Mouse (Mus musculus) CH12.LX (cell line): ENCODE data around the gene Prickle2. TPM values are rescaled to one million over a fixed set of nuclear protein-coding genes. Genes with fewer than 3 reads are reported as not detected.

Experiments used
- DNase-seq: peaks from one replicate; pipeline ENCODE4 v3.0.0-alpha.2; 2013; ENCODE audit errors: extremely low read depth
- H3K27ac ChIP-seq: 2 replicates; pipeline ENCODE4 v1.5.1; 2012; ENCODE audit warnings: low read depth, mild to moderate bottlenecking, control low read depth, moderate library complexity; ENCODE audit not compliant: insufficient read depth
- H3K27me3 ChIP-seq: replicated peaks from 2 replicates; pipeline ENCODE3; 2012; ENCODE audit warnings: inconsistent platforms
- H3K36me3 ChIP-seq, 2 experiments: replicated peaks in 1 of 2; 2 replicates each; pipeline versions ENCODE3 to v1.6.1; 2012; ENCODE audit warnings: inconsistent platforms in 1 of 2, low read length in 1 of 2, mild to moderate bottlenecking in 1 of 2, mixed read lengths in 1 of 2, moderate library complexity in 1 of 2; ENCODE audit not compliant: control insufficient read depth in 1 of 2, insufficient read depth in 1 of 2
- H3K4me1 ChIP-seq, 2 experiments: 2 replicates each; pipeline ENCODE4 v1.6.1; 2012; ENCODE audit warnings: inconsistent platforms in 1 of 2, moderate library complexity in 1 of 2; ENCODE audit not compliant: insufficient read depth in 2 of 2, control insufficient read depth in 1 of 2
- H3K4me2 ChIP-seq: 2 replicates; pipeline ENCODE4 v1.6.1; 2012; ENCODE audit warnings: low read depth, mild to moderate bottlenecking, control low read depth; ENCODE audit not compliant: poor library complexity, insufficient read depth, severe bottlenecking
- H3K4me3 ChIP-seq, 3 experiments: fragments of 150-350 bp in 1 of 3; sonication (generic) in 1 of 3; replicated peaks in 1 of 3; 2 replicates each; pipeline versions ENCODE3 to v1.5.1; 2011 to 2012; ENCODE audit warnings: low read depth in 2 of 3, low read length in 2 of 3, mild to moderate bottlenecking in 2 of 3, moderate library complexity in 2 of 3, control low read depth in 1 of 3, improper control_type of control experiment in 1 of 3, inconsistent platforms in 1 of 3, mixed read lengths in 1 of 3; ENCODE audit not compliant: poor library complexity in 1 of 3
- H3K79me2 ChIP-seq: replicated peaks from 2 replicates; pipeline ENCODE4 v1.6.1; 2012; ENCODE audit warnings: mild to moderate bottlenecking, moderate library complexity; ENCODE audit not compliant: control insufficient read depth, poor library complexity, insufficient read depth, severe bottlenecking; ENCODE audit errors: extremely low read depth
- H3K9ac ChIP-seq: 2 replicates; pipeline ENCODE4 v1.6.1; 2012; ENCODE audit warnings: low read depth, mild to moderate bottlenecking, control low read depth, moderate library complexity; ENCODE audit not compliant: insufficient read depth
- H3K9me3 ChIP-seq: replicated peaks from 2 replicates; pipeline ENCODE3; 2012; ENCODE audit warnings: low read length, inconsistent platforms, mixed read lengths
- BHLHE40 ChIP-seq: IDR thresholded peaks from 2 replicates; pipeline ENCODE4 v1.6.1; 2011; ENCODE audit warnings: mild to moderate bottlenecking, low read depth, low read length, improper control_type of control experiment
- CHD1 ChIP-seq: IDR thresholded peaks from 2 replicates; pipeline ENCODE4 v1.6.1; 2012; ENCODE audit warnings: low read depth, low read length, improper control_type of control experiment, inconsistent platforms
- CTCF ChIP-seq, 2 experiments: IDR thresholded peaks in 1 of 2; conservative IDR thresholded peaks in 1 of 2; 2 replicates each; pipeline ENCODE4 v1.5.1; 2011 to 2012; ENCODE audit warnings: low read depth in 2 of 2, low read length in 2 of 2, improper control_type of control experiment in 1 of 2, inconsistent platforms in 1 of 2, mild to moderate bottlenecking in 1 of 2, moderate library complexity in 1 of 2
- E2F4 ChIP-seq: IDR thresholded peaks from 2 replicates; pipeline ENCODE4 v1.6.1; 2011; ENCODE audit warnings: low read depth, low read length, improper control_type of control experiment; ENCODE audit not compliant: insufficient replicate concordance
- EP300 ChIP-seq: IDR thresholded peaks from 2 replicates; pipeline ENCODE4 v1.6.1; 2011; ENCODE audit warnings: low read length, improper control_type of control experiment
- IRF4 ChIP-seq: IDR thresholded peaks from 2 replicates; pipeline ENCODE4 v1.6.1; 2014; ENCODE audit warnings: low read depth, mild to moderate bottlenecking, inconsistent platforms, low read length, improper control_type of control experiment
- JUN ChIP-seq: IDR thresholded peaks from 2 replicates; pipeline ENCODE4 v1.6.1; 2011; ENCODE audit warnings: low read depth, mild to moderate bottlenecking, low read length, improper control_type of control experiment, moderate library complexity; ENCODE audit not compliant: insufficient read depth
- KAT2A ChIP-seq: IDR thresholded peaks from 2 replicates; pipeline ENCODE4 v1.6.1; 2012; ENCODE audit warnings: low read length, improper control_type of control experiment, inconsistent platforms; ENCODE audit not compliant: insufficient replicate concordance
- MAX ChIP-seq: IDR thresholded peaks from 2 replicates; pipeline ENCODE4 v1.6.1; 2011; ENCODE audit warnings: low read length, improper control_type of control experiment
- MAZ ChIP-seq: IDR thresholded peaks from 2 replicates; pipeline ENCODE4 v1.6.1; 2012; ENCODE audit warnings: low read depth, mild to moderate bottlenecking, inconsistent platforms, low read length, improper control_type of control experiment, moderate library complexity
- MXI1 ChIP-seq: IDR thresholded peaks from 2 replicates; pipeline ENCODE4 v1.6.1; 2011; ENCODE audit warnings: mild to moderate bottlenecking, low read depth, low read length, improper control_type of control experiment
- NELFE ChIP-seq: IDR thresholded peaks from 2 replicates; pipeline ENCODE4 v1.6.1; 2011; ENCODE audit warnings: low read depth, low read length, improper control_type of control experiment
- NRF1 ChIP-seq: IDR thresholded peaks from 2 replicates; pipeline ENCODE4 v1.6.1; 2014; ENCODE audit warnings: low read depth, mild to moderate bottlenecking, inconsistent platforms, low read length, improper control_type of control experiment, moderate library complexity
- PAX5 ChIP-seq: IDR thresholded peaks from 2 replicates; pipeline ENCODE4 v1.6.1; 2012; ENCODE audit warnings: low read length, inconsistent platforms, mixed read lengths
- SIN3A ChIP-seq: IDR thresholded peaks from 2 replicates; pipeline ENCODE4 v1.6.1; 2012; ENCODE audit warnings: low read length, improper control_type of control experiment, inconsistent platforms
- SMC3 ChIP-seq: IDR thresholded peaks from 2 replicates; pipeline ENCODE4 v1.6.1; 2011; ENCODE audit warnings: low read depth, low read length, improper control_type of control experiment
- TBP ChIP-seq: conservative IDR thresholded peaks from 2 replicates; pipeline ENCODE4 v1.6.1; 2011; ENCODE audit warnings: low read depth, low read length, improper control_type of control experiment
- TCF12 ChIP-seq: IDR thresholded peaks from 2 replicates; pipeline ENCODE4 v1.6.1; 2014; ENCODE audit warnings: low read depth, mild to moderate bottlenecking, inconsistent platforms, low read length, improper control_type of control experiment
- UBTF ChIP-seq: IDR thresholded peaks from 2 replicates; pipeline ENCODE4 v1.6.1; 2012; ENCODE audit warnings: low read depth, mild to moderate bottlenecking, inconsistent platforms, low read length, improper control_type of control experiment, moderate library complexity
- USF1 ChIP-seq: IDR thresholded peaks from 2 replicates; pipeline ENCODE4 v1.6.1; 2014; ENCODE audit warnings: low read depth, mild to moderate bottlenecking, inconsistent platforms, low read length, improper control_type of control experiment
- ZC3H11A ChIP-seq: IDR thresholded peaks from 2 replicates; pipeline ENCODE4 v1.6.1; 2012; ENCODE audit warnings: low read depth, mild to moderate bottlenecking, inconsistent platforms, low read length, improper control_type of control experiment
- ZNF384 ChIP-seq: IDR thresholded peaks from 2 replicates; pipeline ENCODE4 v1.6.1; 2012; ENCODE audit warnings: low read depth, low read length, improper control_type of control experiment, inconsistent platforms
- dilution Hi-C: fragments of 300-500 bp; cut with MboI; formaldehyde crosslinking; loops from 2 replicates; pipeline ENCODE4 v1.14.3; 2020; ENCODE audit warnings: low sequenced_read_pairs; ENCODE audit not compliant: extremely low pct_unique_long_range_greater_than_20kb, extremely low pct_ligation_motif_present
- in situ Hi-C: fragments of 300-500 bp; cut with MboI; formaldehyde crosslinking; loops from 3 replicates; pipeline ENCODE4 v1.14.3; 2019; ENCODE audit warnings: low sequenced_read_pairs, low pct_ligation_motif_present, low pct_unique_long_range_greater_than_20kb, mixed read lengths
- polyA plus RNA-seq: library from polyadenylated mRNA; unstranded; fragments of >175 nt; gene quantifications from 2 replicates; pipeline ENCODE4 v1.2.1, GENCODE M21; 2012; ENCODE audit warnings: low read depth; ENCODE audit not compliant: insufficient read length
- total RNA-seq, 2 experiments: library from RNA; depleted of rRNA; stranded (reverse); fragments of 300-350 nt in 1 of 2; fragments of >200 nt in 1 of 2; gene quantifications; 2 replicates each; pipeline ENCODE4 v1.2.3; 2012 to 2014

Prickle2 gene
- total and polyA plus RNA-seq, 3 experiments: not detected

DNA sequence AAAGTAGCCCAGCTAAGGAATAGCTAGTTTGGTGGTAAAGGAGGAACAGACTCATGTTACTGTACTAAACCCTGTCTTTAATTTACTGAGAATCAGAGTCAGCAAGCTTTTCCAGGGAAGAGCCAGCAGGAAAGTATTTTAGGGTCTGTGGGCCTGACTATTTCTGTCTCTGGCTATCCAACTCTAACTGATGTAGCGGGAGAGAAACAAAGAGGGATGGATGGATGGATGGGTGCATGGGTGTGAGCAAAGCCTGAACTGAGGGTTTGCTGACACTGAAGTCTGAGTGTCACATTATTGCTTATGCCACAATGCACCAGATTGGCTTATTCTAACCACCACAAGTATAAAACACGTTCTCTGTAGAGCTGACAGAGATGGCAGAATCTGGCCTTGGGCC, 88.8 kb downstream of the Prickle2 start:
- TF ChIP-seq NRF1 (no peak), MXI1 (no peak), E2F4 (no peak), SIN3A (no peak), KAT2A (no peak), USF1 (no peak), PAX5 (no peak), JUN (no peak), UBTF (no peak), BHLHE40 (no peak), EP300 (no peak), IRF4 (no peak), ZC3H11A (no peak), CTCF (conservative IDR thresholded peaks at IDR 0.05 in 1 of 2, IDR thresholded peaks at IDR 0.05 in 1 of 2; ENCODE audit: low read depth in 2 of 2, low read length in 2 of 2) (no peak), MAX (no peak), MAZ (no peak), ZNF384 (no peak), SMC3 (no peak)

DNA sequence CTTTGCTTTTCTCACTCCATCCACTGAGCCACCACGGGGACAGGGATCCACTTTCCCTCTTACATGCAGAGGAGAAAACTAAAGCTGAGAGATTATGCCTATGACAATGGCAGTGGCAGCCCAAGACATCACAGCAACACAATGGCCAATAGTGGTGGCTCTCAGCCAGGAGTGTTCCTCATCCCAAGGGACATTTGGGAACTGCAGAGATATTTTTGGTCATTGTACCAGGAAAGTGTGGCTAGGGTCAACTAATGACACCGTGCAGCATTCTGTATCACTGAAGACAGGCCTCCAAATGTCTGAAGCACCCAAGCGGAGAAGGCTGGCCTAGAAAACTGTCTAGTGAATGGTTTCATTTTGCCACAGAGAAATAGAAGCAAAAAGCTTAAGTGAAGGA, 91.2 kb downstream of the Prickle2 start:
- H3K9me3 ChIP-seq: peaks cover 66% of the 10 kb centered on the region
- H3K4me3 ChIP-seq: no peak overlapping the region
- no peak overlapping the region for H3K4me2 ChIP-seq
- TF ChIP-seq EP300: no peak
- TF ChIP-seq JUN: no peak
- TF ChIP-seq BHLHE40: no peak
- no peak for TF ChIP-seq IRF4
- no peak for TF ChIP-seq NELFE
- TF ChIP-seq UBTF: no peak
- TF ChIP-seq TCF12: no peak
- TF ChIP-seq TBP: no peak
- no peak for TF ChIP-seq CHD1
- dilution Hi-C loops (no loop called here), in situ Hi-C loops (no loop called here)
- no peaks in the 10 kb centered on the region for H3K79me2 ChIP-seq
- H3K27me3 ChIP-seq: no peaks in the 10 kb centered on the region
- DNase-seq: no peak
- no peak overlapping the region for H3K27ac ChIP-seq
- no peak overlapping the region for H3K9ac ChIP-seq
- H3K4me1 ChIP-seq: no peaks in the 10 kb centered on the region
- H3K36me3 ChIP-seq: no peaks in the 10 kb centered on the region

More for the DNA sequence above, 88.8 kb downstream of the Prickle2 start:
- H3K27me3 ChIP-seq: no peaks in the 10 kb centered on the region
- no peak overlapping the region for H3K27ac ChIP-seq
- dilution Hi-C loops: no loop called here
- H3K4me1 ChIP-seq: no peaks in the 10 kb centered on the region
- H3K79me2 ChIP-seq: no peaks in the 10 kb centered on the region
- in situ Hi-C loops: no loop called here
- H3K4me3 ChIP-seq: no peak overlapping the region
- DNase-seq: no peak
- no peak overlapping the region for H3K9ac ChIP-seq
- no peak overlapping the region for H3K4me2 ChIP-seq
- H3K36me3 ChIP-seq: no peaks in the 10 kb centered on the region
- peaks cover 65% of the 10 kb centered on the region for H3K9me3 ChIP-seq
